Mouse (Mus musculus): Measurements from ENCODE around the gene Rgn. TPM values are rescaled to one million over a fixed set of nuclear protein-coding genes. Genes with fewer than 3 reads are reported as not detected.

Rgn gene
- polyA plus RNA-seq, 1 experiment from 2014 or later, result 0.17 TPM

DNA sequence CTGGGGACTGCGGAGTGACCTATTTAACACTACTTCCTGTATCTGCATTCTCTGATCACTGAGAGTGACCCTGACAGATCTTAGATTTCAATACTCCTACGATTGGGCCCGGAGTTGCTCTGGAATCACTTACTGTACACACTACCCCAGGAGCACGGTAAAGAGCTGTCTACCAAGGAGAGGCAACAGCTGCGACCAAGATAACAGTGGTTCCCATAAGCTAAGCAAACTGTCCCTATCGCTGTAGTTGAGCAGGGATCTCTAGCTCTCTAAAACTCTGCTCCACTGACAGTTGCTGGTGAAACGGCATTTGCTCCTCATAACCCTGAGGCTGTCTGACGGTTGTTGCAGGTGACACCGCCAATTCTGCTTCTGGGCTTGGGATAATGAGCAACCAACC, 23.1 kb downstream of the Rgn start:
- no peak overlapping the region for H3K27ac ChIP-seq
- no peaks in the 10 kb centered on the region for H3K36me3 ChIP-seq
- H3K4me1 ChIP-seq, result no peaks in the 10 kb centered on the region
- WGBS, result 70% methylated on average over 9 of the region's 9 CpGs
- no peaks in the 10 kb centered on the region for H3K9me3 ChIP-seq
- H3K27me3 ChIP-seq, result no peaks in the 10 kb centered on the region
- no peak for ATAC-seq (ENCODE audit: insufficient number of reproducible peaks, insufficient read depth, low FRiP score, low TSS enrichment, low read depth)
- no peak overlapping the region for H3K4me3 ChIP-seq
- H3K4me2 ChIP-seq, result no peak overlapping the region
- no peak overlapping the region for H3K9ac ChIP-seq

DNA sequence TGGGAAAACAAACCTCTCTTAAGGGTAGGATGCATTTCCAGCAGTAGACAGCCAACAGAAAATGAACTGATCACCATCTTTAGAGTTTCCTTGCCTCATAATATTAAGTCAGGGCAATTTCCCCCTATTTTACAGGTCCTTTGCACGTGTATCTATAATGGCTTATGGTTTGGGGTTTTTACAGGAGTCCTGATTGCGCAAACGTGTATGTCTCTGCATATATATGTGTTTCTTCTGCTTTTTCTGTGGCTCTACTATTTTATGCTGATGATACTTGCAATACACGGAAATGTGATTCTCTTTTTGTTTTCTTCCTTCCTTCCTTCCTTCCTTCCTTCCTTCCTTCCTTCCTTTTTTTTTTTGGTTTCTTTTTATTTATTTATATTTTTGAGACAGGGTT, 24.3 kb downstream of the Rgn start:
- Histone ChIP-seq H3K9ac (no peak overlapping the region), H3K36me3 (no peaks in the 10 kb centered on the region), H3K27ac (no peak overlapping the region), H3K4me1 (no peaks in the 10 kb centered on the region), H3K4me3 (no peak overlapping the region), H3K9me3 (no peaks in the 10 kb centered on the region), H3K4me2 (no peak overlapping the region), H3K27me3 (no peaks in the 10 kb centered on the region)
- ATAC-seq (ENCODE audit: insufficient number of reproducible peaks, insufficient read depth, low FRiP score, low TSS enrichment, low read depth), result no peak
- WGBS, result 84% methylated on average over 4 of the region's 4 CpGs

DNA sequence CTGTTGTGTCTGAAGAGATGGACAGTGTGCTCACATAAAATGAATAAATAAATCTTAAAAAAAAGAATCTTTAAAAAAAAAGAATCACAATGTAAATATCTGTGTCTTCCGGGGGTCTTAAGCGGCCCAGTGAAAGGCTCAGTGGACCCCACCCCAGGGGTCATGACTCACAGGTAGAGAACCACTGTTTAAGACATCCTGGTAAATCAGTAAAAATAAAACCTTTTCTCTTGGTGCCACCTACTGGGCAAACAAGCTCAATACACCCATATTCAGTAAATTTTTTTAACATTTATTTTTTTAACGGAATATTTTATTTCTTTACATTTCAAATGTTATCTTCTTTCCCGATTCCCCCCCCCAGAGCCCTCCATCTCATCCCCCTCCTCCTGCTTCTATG, 38.4 kb downstream of the Rgn start:
- H3K36me3 ChIP-seq, result no peaks in the 10 kb centered on the region
- 27% methylated on average over 4 of the region's 4 CpGs for WGBS

DNA sequence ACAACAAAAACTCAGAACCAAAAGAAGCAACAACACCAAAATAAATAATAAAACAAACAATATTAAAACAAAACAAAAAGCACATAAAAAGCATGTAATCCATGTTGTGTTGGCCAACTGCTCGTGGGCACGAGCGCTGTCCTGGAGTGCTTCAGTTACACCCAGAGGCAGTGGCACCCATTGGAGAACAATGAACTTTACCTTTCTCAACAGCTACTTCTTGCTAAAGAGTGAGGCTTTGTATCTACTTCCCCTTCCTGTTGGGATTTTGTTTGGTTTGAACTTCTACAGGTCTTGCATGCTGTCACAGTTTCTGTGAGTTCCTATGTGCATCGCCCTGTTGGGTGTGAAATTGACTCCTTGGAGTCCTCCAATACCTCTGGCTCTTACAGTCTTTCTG, 58.9 kb downstream of the Rgn start:
- H3K4me2 ChIP-seq, result no peak overlapping the region
- H3K36me3 ChIP-seq, result no peaks in the 10 kb centered on the region
- no peaks in the 10 kb centered on the region for H3K27me3 ChIP-seq
- H3K9ac ChIP-seq, result no peak overlapping the region
- 89% methylated on average over 4 of the region's 4 CpGs for WGBS
- no peak for ATAC-seq (ENCODE audit: insufficient number of reproducible peaks, insufficient read depth, low FRiP score, low TSS enrichment, low read depth)
- no peaks in the 10 kb centered on the region for H3K9me3 ChIP-seq
- H3K4me1 ChIP-seq, result no peaks in the 10 kb centered on the region
- no peak overlapping the region for H3K27ac ChIP-seq
- no peak overlapping the region for H3K4me3 ChIP-seq

More for the DNA sequence above, 38.4 kb downstream of the Rgn start:
- H3K9ac ChIP-seq, result no peak overlapping the region
- no peaks in the 10 kb centered on the region for H3K9me3 ChIP-seq
- no peak overlapping the region for H3K4me2 ChIP-seq
- H3K27ac ChIP-seq, result no peak overlapping the region
- H3K4me1 ChIP-seq, result no peaks in the 10 kb centered on the region
- H3K27me3 ChIP-seq, result no peaks in the 10 kb centered on the region
- H3K4me3 ChIP-seq, result no peak overlapping the region
- no peak for ATAC-seq (ENCODE audit: insufficient number of reproducible peaks, insufficient read depth, low FRiP score, low TSS enrichment, low read depth)

Other genes starting within 250 kb of the Rgn start
- gene Rp2, start 185.3 kb upstream of the Rgn start, polyA plus RNA-seq (2015; fragmentation: Nextera tagmentation; extraction: Ambion mirVana), result 20.7 and 22.8 TPM in 2 replicates
- gene Jade3, start 124.1 kb upstream of the Rgn start, polyA plus RNA-seq (2015; fragmentation: Nextera tagmentation; extraction: Ambion mirVana), result 6.1 and 6.2 TPM in 2 replicates
- gene Rbm10, start 67.7 kb downstream of the Rgn start, polyA plus RNA-seq (2015; fragmentation: Nextera tagmentation; extraction: Ambion mirVana), result 66.0 and 70.1 TPM in 2 replicates
- 224 TPM in 2 replicates for gene Ndufb11, start 67.8 kb downstream of the Rgn start, polyA plus RNA-seq (2015; fragmentation: Nextera tagmentation; extraction: Ambion mirVana)
- 201 and 219 TPM in 2 replicates for gene Uba1, start 108.5 kb downstream of the Rgn start, polyA plus RNA-seq (2015; fragmentation: Nextera tagmentation; extraction: Ambion mirVana)
- gene Cdk16, start 138.2 kb downstream of the Rgn start, polyA plus RNA-seq (2015; fragmentation: Nextera tagmentation; extraction: Ambion mirVana), result 111 and 127 TPM in 2 replicates
- 57.5 and 59.9 TPM in 2 replicates for gene Usp11, start 154.1 kb downstream of the Rgn start, polyA plus RNA-seq (2015; fragmentation: Nextera tagmentation; extraction: Ambion mirVana)
- gene Araf, start 248.0 kb downstream of the Rgn start, polyA plus RNA-seq (2015; fragmentation: Nextera tagmentation; extraction: Ambion mirVana), result 118 and 122 TPM in 2 replicates